Mouse (Mus musculus): ENCODE results near the gene Dph5.
"Not testable (repeated sequence)": the region's sequence is repeated elsewhere in the genome, so short reads cannot be mapped to it uniquely, and the experiment has no call there.

Gene Dph5

GRCm38 (mm10) chr3:115867150-115867549 is 20.5 kb upstream of the Dph5 start:
- Histone ChIP-seq H3K27me3 (ENCODE audit: control insufficient read depth, insufficient read depth, low read length, poor library complexity, severe bottlenecking) (no peaks in the 10 kb centered on the region), H3K36me3 (ENCODE audit: control insufficient read depth, insufficient read depth, low read length, poor library complexity, severe bottlenecking) (no peaks in the 10 kb centered on the region)
- no peak for DNase-seq (ENCODE audit: low read depth, low spot score)

- DNase-seq (ENCODE audit: low read depth, low spot score), result no peak
- Histone ChIP-seq H3K36me3 (ENCODE audit: control insufficient read depth, insufficient read depth, low read length, poor library complexity, severe bottlenecking) (no peaks in the 10 kb centered on the region), H3K27me3 (ENCODE audit: control insufficient read depth, insufficient read depth, low read length, poor library complexity, severe bottlenecking) (no peaks in the 10 kb centered on the region)
These were observed 19.7 kb upstream of the Dph5 start for GRCm38 (mm10) chr3:115867901-115868300.

GRCm38 (mm10) chr3:115869360-115869759 is 18.3 kb upstream of the Dph5 start:
- H3K36me3 ChIP-seq (ENCODE audit: control insufficient read depth, insufficient read depth, low read length, poor library complexity, severe bottlenecking), result no peaks in the 10 kb centered on the region
- H3K27me3 ChIP-seq (ENCODE audit: control insufficient read depth, insufficient read depth, low read length, poor library complexity, severe bottlenecking), result no peaks in the 10 kb centered on the region
- DNase-seq (ENCODE audit: low read depth, low spot score), result no peak

DNA sequence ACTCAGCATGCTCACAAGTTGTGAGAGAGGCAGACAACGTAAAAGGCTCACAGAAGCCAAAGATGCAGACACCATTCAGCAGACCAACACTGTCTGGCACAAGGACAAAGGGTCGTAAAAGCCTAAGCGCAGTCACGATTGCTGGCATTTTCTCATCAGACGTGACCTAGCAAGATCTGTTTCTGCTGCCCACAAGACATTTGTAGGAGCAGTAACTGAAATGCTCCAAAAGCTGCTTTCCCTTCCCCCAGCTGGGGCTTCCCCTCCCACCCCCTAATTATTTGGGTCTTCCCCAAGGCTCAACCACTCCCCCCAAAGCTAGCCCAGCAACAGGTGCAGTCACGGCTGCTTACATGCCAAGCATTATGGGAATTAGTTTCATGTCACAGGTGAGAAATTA is 12.1 kb upstream of the Dph5 start:
- H3K36me3 ChIP-seq (ENCODE audit: control insufficient read depth, insufficient read depth, low read length, poor library complexity, severe bottlenecking), result no peaks in the 10 kb centered on the region
- H3K27me3 ChIP-seq (ENCODE audit: control insufficient read depth, insufficient read depth, low read length, poor library complexity, severe bottlenecking), result no peaks in the 10 kb centered on the region
- DNase-seq (ENCODE audit: low read depth, low spot score), result peak; percentile 56

- Histone ChIP-seq H3K36me3 (ENCODE audit: control insufficient read depth, insufficient read depth, low read length, poor library complexity, severe bottlenecking) (peaks cover 3% of the 10 kb centered on the region; the same call in 1 of the 2 replicates), H3K27me3 (ENCODE audit: control insufficient read depth, insufficient read depth, low read length, poor library complexity, severe bottlenecking) (no peaks in the 10 kb centered on the region)
- no peak for DNase-seq (ENCODE audit: low read depth, low spot score)
These were observed 10.5 kb upstream of the Dph5 start for GRCm38 (mm10) chr3:115877133-115877532.

GRCm38 (mm10) chr3:115884086-115884485 is 3.6 kb upstream of the Dph5 start:
- DNase-seq (ENCODE audit: low read depth, low spot score), result no peak
- H3K36me3 ChIP-seq (ENCODE audit: control insufficient read depth, insufficient read depth, low read length, poor library complexity, severe bottlenecking), result peaks cover 4% of the 10 kb centered on the region; the same call in 1 of the 2 replicates
- H3K27me3 ChIP-seq (ENCODE audit: control insufficient read depth, insufficient read depth, low read length, poor library complexity, severe bottlenecking), result no peaks in the 10 kb centered on the region

DNA sequence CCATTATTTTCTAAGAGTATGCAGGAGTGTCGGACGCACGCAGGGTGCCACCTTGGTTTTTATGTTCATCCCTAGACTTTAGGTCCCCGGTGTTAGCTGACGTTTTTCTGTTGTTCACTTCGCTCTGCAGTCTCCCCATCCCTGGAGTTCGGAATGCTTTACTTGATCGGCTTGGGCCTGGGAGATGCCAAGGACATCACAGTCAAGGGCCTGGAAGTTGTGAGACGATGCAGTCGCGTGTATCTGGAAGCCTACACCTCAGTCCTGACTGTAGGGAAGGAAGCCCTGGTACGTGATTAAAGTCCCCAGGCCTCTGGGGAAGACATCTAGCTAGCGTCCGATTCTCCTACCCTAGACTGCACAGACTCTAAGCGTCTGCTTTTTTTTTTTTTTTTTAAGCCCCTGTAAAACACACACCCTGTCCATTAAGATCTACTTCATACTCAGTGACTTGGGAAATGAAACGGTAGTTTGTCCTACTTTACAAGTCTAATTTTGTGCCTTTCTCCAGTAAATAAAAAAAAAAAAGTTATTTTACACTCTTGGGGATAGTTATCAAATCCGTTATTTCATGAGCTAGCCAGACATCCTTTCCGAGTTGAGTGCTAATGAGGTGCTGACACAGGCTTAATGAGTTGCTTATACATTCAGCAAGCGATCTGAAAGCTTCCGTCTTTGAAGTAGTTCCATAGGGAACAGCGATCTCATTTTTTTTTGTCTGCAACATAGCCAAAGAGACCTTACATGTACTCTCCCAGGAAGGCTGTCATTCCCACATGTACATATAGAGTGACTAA is 871 bp downstream of the Dph5 start:
- peaks cover 11% of the 10 kb centered on the region; the same call in 1 of the 2 replicates for H3K36me3 ChIP-seq (ENCODE audit: control insufficient read depth, insufficient read depth, low read length, poor library complexity, severe bottlenecking)
- peak; percentile 10 for DNase-seq (ENCODE audit: low read depth, low spot score)
- H3K27me3 ChIP-seq (ENCODE audit: control insufficient read depth, insufficient read depth, low read length, poor library complexity, severe bottlenecking), result no peaks in the 10 kb centered on the region

DNA sequence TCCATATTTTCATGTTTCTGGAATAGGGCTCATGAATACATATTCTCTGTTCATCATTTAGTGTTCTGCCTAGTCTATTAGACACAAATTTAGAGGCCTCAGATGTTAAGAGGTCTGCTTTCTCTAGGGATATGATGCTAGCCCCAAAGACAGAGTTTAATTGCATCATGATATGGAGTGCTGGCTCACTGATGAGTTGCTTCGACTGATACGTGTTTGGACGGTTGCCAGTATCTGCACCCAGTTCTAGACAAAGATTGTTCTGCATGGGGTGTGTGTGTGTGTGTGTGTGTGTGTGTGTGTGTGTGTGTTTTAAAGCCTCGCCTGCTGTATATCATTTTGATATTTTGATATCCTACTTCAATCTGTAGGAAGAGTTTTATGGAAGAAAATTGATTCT is 4.7 kb downstream of the Dph5 start:
- DNase-seq (ENCODE audit: low read depth, low spot score), result no peak
- Histone ChIP-seq H3K36me3 (ENCODE audit: control insufficient read depth, insufficient read depth, low read length, poor library complexity, severe bottlenecking) (peaks cover 15% of the 10 kb centered on the region; the same call in 1 of the 2 replicates), H3K27me3 (ENCODE audit: control insufficient read depth, insufficient read depth, low read length, poor library complexity, severe bottlenecking) (no peaks in the 10 kb centered on the region)

DNA sequence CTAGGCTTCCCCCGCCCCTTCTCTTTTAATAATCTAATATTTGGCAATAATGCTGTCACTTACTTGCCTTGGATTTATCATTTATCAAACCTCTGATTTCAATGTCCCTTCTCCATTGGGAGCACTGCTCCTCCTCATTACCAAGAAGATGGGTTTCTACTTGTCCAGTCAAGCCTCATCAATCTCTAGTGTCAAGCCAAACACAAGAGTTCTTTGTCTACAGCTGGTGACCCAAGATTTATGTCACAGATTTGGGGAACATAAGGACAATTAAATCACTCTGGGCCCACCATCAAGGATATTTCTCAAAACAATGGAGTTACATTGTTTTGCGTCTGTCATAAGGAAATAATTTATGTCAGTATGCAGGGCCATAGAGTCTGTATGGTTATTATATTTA is 5.5 kb downstream of the Dph5 start:
- Histone ChIP-seq H3K36me3 (ENCODE audit: control insufficient read depth, insufficient read depth, low read length, poor library complexity, severe bottlenecking) (peaks cover 15% of the 10 kb centered on the region; the same call in 1 of the 2 replicates), H3K27me3 (ENCODE audit: control insufficient read depth, insufficient read depth, low read length, poor library complexity, severe bottlenecking) (no peaks in the 10 kb centered on the region)
- DNase-seq (ENCODE audit: low read depth, low spot score), result no peak

GRCm38 (mm10) chr3:115898354-115898948 is 10.8 kb downstream of the Dph5 start:
- Histone ChIP-seq H3K27me3 (ENCODE audit: control insufficient read depth, insufficient read depth, low read length, poor library complexity, severe bottlenecking) (no peaks in the 10 kb centered on the region), H3K36me3 (ENCODE audit: control insufficient read depth, insufficient read depth, low read length, poor library complexity, severe bottlenecking) (peaks cover 7% of the 10 kb centered on the region; the same call in 1 of the 2 replicates)
- no peak for DNase-seq (ENCODE audit: low read depth, low spot score)

- peak; percentile 87 for DNase-seq (ENCODE audit: low read depth, low spot score)
- Histone ChIP-seq H3K27me3 (ENCODE audit: control insufficient read depth, insufficient read depth, low read length, poor library complexity, severe bottlenecking) (no peaks in the 10 kb centered on the region), H3K36me3 (ENCODE audit: control insufficient read depth, insufficient read depth, low read length, poor library complexity, severe bottlenecking) (peaks cover 2% of the 10 kb centered on the region; the same call in 1 of the 2 replicates)
These were observed 14.8 kb downstream of the Dph5 start for GRCm38 (mm10) chr3:115902301-115902956.

DNA sequence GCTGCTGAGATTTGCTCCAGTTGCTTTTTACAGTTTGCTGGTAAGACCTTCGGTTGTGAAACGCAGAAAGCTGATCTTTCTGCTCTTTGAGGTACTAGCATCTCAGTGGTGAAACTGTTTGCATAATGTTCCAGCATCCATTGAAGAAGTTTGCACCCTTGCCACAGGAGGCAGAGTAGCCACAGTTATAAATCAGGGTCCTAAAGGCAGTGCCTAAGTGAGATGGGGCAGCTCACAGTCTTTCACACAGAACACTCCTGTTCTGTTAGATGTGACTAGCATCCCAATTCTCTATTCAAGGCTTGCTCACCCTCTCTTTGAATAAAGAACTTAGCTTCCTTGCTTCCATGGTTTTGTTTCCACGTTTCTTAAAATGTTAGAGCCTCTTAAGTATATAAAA is 17.4 kb downstream of the Dph5 start:
- no peak for DNase-seq (ENCODE audit: low read depth, low spot score)
- H3K27me3 ChIP-seq (ENCODE audit: control insufficient read depth, insufficient read depth, low read length, poor library complexity, severe bottlenecking), result no peaks in the 10 kb centered on the region

DNA sequence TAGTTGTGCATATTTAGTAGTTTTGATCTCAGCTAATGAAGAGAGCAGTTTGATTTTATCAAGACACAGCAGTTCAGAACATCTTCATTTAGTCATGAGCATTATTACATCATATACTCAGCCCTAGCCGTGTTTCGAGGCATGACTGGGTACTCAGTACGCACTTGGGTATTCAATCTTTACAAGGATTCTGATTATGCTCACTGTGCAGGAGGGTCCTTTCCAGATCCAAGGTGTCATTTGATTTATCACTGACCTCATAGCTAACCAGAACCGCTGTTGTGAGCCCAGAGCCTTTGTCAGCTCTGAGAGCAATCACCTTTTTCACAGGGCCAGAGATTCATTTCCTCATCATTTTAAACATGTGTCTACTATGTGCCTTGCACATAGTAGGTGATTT is 17.9 kb downstream of the Dph5 start:
- DNase-seq (ENCODE audit: low read depth, low spot score), result no peak
- Histone ChIP-seq H3K36me3 (ENCODE audit: control insufficient read depth, insufficient read depth, low read length, poor library complexity, severe bottlenecking) (no peaks in the 10 kb centered on the region; the same call in 1 of the 2 replicates), H3K27me3 (ENCODE audit: control insufficient read depth, insufficient read depth, low read length, poor library complexity, severe bottlenecking) (no peaks in the 10 kb centered on the region)

More for the DNA sequence above, 17.4 kb downstream of the Dph5 start:
- no peaks in the 10 kb centered on the region; the same call in 1 of the 2 replicates for H3K36me3 ChIP-seq (ENCODE audit: control insufficient read depth, insufficient read depth, low read length, poor library complexity, severe bottlenecking)

DNA sequence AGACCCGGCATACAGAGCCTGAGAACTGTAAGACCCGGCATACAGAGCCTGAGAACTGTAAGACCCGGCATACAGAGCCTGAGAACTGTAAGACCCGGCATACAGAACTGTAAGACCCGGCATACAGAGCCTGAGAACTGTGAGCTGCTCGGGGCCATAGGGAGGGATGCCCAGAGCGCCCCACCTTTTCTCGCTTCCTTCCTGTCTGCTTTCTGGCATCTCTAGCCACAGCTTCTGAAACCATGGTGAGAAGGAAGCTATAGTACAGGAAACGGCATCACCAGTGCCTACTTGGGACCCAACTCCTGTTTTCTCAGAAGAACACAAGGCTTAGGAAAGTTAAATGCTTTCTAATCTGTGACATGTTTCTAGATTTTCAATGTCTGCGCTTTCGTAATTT is 19.8 kb downstream of the Dph5 start:
- DNase-seq (ENCODE audit: low read depth, low spot score), result peak; percentile 21
- not testable (repeated sequence) for H3K36me3 ChIP-seq (ENCODE audit: control insufficient read depth, insufficient read depth, low read length, poor library complexity, severe bottlenecking); H3K27me3 ChIP-seq (ENCODE audit: control insufficient read depth, insufficient read depth, low read length, poor library complexity, severe bottlenecking)
